Mouse (Mus musculus) hindbrain, postnatal 0 days (tissue): Measurements from ENCODE around the gene Dact3. TPM values are rescaled to one million over a fixed set of nuclear protein-coding genes. Genes with fewer than 3 reads are reported as not detected.

Source experiments
- ATAC-seq: fragments of 200-750 bp; cut with Nextera tagmentation; 2 replicates; pipeline ENCODE4 v1.8.0; 2017; ENCODE audit warnings: mild to moderate bottlenecking, moderate TSS enrichment, moderate library complexity
- DNase-seq: peaks from one replicate; pipeline ENCODE4 v3.0.0-alpha.2; 2015; ENCODE audit warnings: low spot score
- H3K27ac ChIP-seq: fragments of 300-500 bp; sonication (generic); 2 replicates; pipeline ENCODE4 v1.5.1; 2014; ENCODE audit warnings: mild to moderate bottlenecking
- H3K27me3 ChIP-seq: fragments of 300-500 bp; sonication (generic); 2 replicates; pipeline ENCODE4 v1.6.1; 2014; ENCODE audit warnings: low read length, mixed read lengths; ENCODE audit not compliant: insufficient read depth
- H3K36me3 ChIP-seq: fragments of 300-500 bp; sonication (generic); 2 replicates; pipeline ENCODE4 v1.6.1; 2014; ENCODE audit warnings: low read length, mixed read lengths; ENCODE audit not compliant: insufficient read depth
- H3K4me1 ChIP-seq: fragments of 300-500 bp; sonication (generic); 2 replicates; pipeline ENCODE4 v1.6.1; 2014; ENCODE audit warnings: antibody characterized with exemption, low read length, mixed read lengths; ENCODE audit not compliant: insufficient read depth
- H3K4me2 ChIP-seq: fragments of 300-500 bp; sonication (generic); 2 replicates; pipeline ENCODE4 v1.6.1; 2014; ENCODE audit warnings: low read depth, mild to moderate bottlenecking, low read length, moderate library complexity, mixed read lengths
- H3K4me3 ChIP-seq: fragments of 300-500 bp; sonication (generic); 2 replicates; pipeline ENCODE4 v1.5.1; 2014; ENCODE audit warnings: low read length
- H3K9ac ChIP-seq: fragments of 300-500 bp; sonication (generic); replicated peaks from 2 replicates; pipeline ENCODE4 v1.6.1; 2014; ENCODE audit warnings: mild to moderate bottlenecking, low read length, moderate library complexity, mixed read lengths
- H3K9me3 ChIP-seq: fragments of 300-500 bp; sonication (generic); 2 replicates; pipeline ENCODE4 v1.6.1; 2016; ENCODE audit warnings: low read length, mixed read lengths
- CTCF ChIP-seq: IDR thresholded peaks from 2 replicates; pipeline ENCODE4 v1.5.1; 2016; ENCODE audit warnings: antibody characterized with exemption, control low read depth, low read depth
- WGBS: fragments of 180-500 bp; shearing (Covaris S2); extraction: QIAGEN DNeasy Blood & Tissue Kit; methylation state at CpG from one replicate; pipeline ENCODE4 v1.1.7; 2014; 5-methylcytosine and 5-hydroxymethylcytosine counted together
- polyA plus RNA-seq: library from polyadenylated mRNA; unstranded; fragments of >200 nt; fragmentation: Nextera tagmentation; extraction: Ambion mirVana; gene quantifications from 2 replicates; pipeline ENCODE4 v1.2.1, GENCODE M21; 2015
- total RNA-seq: library from RNA; depleted of rRNA; stranded (reverse); fragments of >200 nt; gene quantifications from 2 replicates; pipeline ENCODE4 v1.2.3, GENCODE M21; 2014

Dact3 gene
- total and polyA plus RNA-seq, 2 experiments from 2014 or later: 7.2 to 85.9 TPM

DNA sequence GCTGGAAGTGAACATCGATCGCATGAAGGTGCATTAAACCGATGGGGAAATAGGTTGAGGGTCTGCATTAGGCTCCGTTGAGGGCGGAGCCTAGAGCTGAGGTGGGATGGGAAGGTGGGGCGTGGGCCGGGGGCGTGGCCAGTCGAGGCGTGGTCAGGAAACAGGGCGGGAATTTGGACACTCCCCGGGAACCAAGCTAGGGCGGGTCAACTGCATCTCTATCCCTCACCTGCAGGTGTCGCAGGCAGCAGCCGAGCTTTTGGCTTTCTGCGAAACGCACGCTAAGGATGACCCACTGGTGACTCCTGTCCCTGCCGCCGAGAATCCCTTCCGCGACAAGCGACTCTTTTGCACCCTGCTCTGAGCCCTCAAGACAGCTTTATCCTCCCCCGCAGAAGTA is 19.9 kb downstream of the Dact3 start:
- Histone ChIP-seq H3K27ac (no peak overlapping the region), H3K9ac (0 out of 2 replicates have a peak overlapping the region, but pooled peaks have one; percentile 17), H3K4me1 (peaks cover 4% of the 10 kb centered on the region; the same call in 1 of the 2 replicates), H3K4me2 (peak overlapping the region; percentile 52), H3K36me3 (no peaks in the 10 kb centered on the region), H3K27me3 (no peaks in the 10 kb centered on the region), H3K9me3 (no peaks in the 10 kb centered on the region), H3K4me3 (peak overlapping the region; percentile 18)
- WGBS: under 1% methylated on average over 24 of the region's 24 CpGs
- ATAC-seq (peak; percentile 61), DNase-seq (peak; percentile 82)
- peak; percentile 90 for TF ChIP-seq CTCF

- no peak for TF ChIP-seq CTCF
- Histone ChIP-seq H3K4me2 (peak overlapping the region; percentile 52), H3K9ac (0 out of 2 replicates have a peak overlapping the region, but pooled peaks have one; percentile 17), H3K36me3 (no peaks in the 10 kb centered on the region), H3K4me1 (peaks cover 4% of the 10 kb centered on the region; the same call in 1 of the 2 replicates), H3K27me3 (no peaks in the 10 kb centered on the region), H3K4me3 (peak overlapping the region; percentile 18), H3K9me3 (no peaks in the 10 kb centered on the region), H3K27ac (no peak overlapping the region)
- WGBS: 28% methylated on average over 10 of the region's 10 CpGs
- DNase-seq (no peak), ATAC-seq (no peak)
These were observed 20.4 kb downstream of the Dact3 start for GRCm38 (mm10) chr7:16895511-16895910.

GRCm38 (mm10) chr7:16900526-16900925 is 25.4 kb downstream of the Dact3 start:
- no peaks in the 10 kb centered on the region for H3K36me3 ChIP-seq
- no peak for TF ChIP-seq CTCF
- no peaks in the 10 kb centered on the region for H3K27me3 ChIP-seq
- no peaks in the 10 kb centered on the region for H3K4me1 ChIP-seq
- H3K4me2 ChIP-seq: no peak overlapping the region
- no peak overlapping the region for H3K9ac ChIP-seq
- no peak overlapping the region for H3K27ac ChIP-seq
- no peak overlapping the region for H3K4me3 ChIP-seq
- no peaks in the 10 kb centered on the region for H3K9me3 ChIP-seq
- 19% methylated on average over 5 of the region's 5 CpGs for WGBS
- no peak for DNase-seq
- 0 out of 2 replicates have a peak, but pooled peaks have one; percentile 24 for ATAC-seq

GRCm38 (mm10) chr7:16903439-16903955 is 28.4 kb downstream of the Dact3 start:
- Histone ChIP-seq H3K4me1 (no peaks in the 10 kb centered on the region), H3K9ac (no peak overlapping the region), H3K27ac (no peak overlapping the region), H3K9me3 (no peaks in the 10 kb centered on the region), H3K36me3 (no peaks in the 10 kb centered on the region), H3K4me2 (no peak overlapping the region), H3K4me3 (no peak overlapping the region), H3K27me3 (no peaks in the 10 kb centered on the region)
- TF ChIP-seq CTCF: no peak
- no peak for DNase-seq
- 67% methylated on average over 2 of the region's 2 CpGs for WGBS
- no peak for ATAC-seq

DNA sequence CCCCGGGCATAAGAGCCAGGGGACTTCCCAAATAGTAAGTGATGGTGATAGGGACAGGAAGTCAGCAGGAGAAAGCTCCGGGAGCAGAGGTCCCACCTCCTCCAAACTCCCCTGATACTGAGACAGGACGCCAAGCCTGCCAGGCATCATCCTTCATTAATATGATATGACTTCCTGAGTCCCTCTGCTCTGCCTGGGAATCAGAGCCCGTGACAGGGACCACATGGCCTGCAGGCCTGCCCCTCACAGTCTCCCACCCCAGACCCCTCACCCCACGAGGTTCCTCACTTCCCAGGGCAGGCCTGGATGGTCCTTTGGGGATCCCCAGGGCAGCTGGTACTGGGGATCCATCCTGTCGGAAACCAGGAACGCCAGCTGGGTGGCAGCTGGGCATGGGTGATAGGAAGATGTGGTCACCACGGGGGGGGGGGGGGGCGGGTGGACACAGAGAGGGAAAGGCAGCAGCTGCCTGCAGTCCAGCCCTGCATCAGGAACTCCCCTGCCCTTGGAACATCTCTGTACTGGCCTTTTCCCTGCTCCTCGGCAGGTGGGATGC is 29.1 kb downstream of the Dact3 start:
- ATAC-seq: no peak
- Histone ChIP-seq H3K4me2 (no peak overlapping the region), H3K27ac (no peak overlapping the region), H3K9ac (no peak overlapping the region), H3K4me1 (no peaks in the 10 kb centered on the region), H3K27me3 (no peaks in the 10 kb centered on the region), H3K9me3 (no peaks in the 10 kb centered on the region), H3K4me3 (no peak overlapping the region), H3K36me3 (no peaks in the 10 kb centered on the region)
- TF ChIP-seq CTCF: no peak
- 45% methylated on average over 8 of the region's 10 CpGs for WGBS
- no peak for DNase-seq

DNA sequence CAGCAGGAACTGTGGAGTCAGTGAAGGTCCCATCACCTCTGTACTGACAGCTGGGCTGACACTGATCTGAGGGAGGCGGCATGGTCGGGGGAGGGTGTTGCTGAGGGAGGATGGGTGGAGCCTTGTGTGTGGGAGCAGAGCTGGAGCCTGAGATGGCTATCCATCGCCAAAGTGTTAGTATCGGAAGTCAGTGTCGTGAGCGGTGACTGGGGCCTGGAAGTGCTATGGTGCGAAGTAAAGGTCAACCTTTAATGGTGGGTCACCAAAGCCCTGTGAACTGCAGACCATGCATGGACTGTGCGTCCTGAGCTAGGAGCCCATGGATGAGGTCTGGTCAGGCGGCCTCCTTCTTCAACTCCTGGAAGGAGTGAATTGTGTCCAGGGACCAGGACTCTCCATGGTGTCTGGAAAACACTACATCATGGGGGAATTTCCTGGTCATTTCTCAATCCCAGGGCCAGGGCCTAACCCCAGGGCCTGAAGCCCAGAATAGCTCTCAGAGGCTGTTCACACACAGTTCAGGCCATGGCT is 30.4 kb downstream of the Dact3 start:
- Histone ChIP-seq H3K9me3 (no peaks in the 10 kb centered on the region), H3K4me3 (no peak overlapping the region), H3K4me2 (no peak overlapping the region), H3K36me3 (no peaks in the 10 kb centered on the region), H3K4me1 (no peaks in the 10 kb centered on the region), H3K27ac (no peak overlapping the region), H3K9ac (no peak overlapping the region), H3K27me3 (no peaks in the 10 kb centered on the region)
- WGBS: 60% methylated on average over 9 of the region's 9 CpGs
- DNase-seq: no peak
- no peak for TF ChIP-seq CTCF
- ATAC-seq: no peak

- no peaks in the 10 kb centered on the region for H3K9me3 ChIP-seq
- no peak within 1 kb of the TSS for H3K4me2 ChIP-seq
- DNase-seq (no peak), ATAC-seq (no peak)
- H3K27me3 ChIP-seq: no peaks in the 10 kb centered on the region
- H3K27ac ChIP-seq: no peak within 1 kb of the TSS
- no peaks in the 10 kb centered on the region for H3K36me3 ChIP-seq
- 16% methylated on average over 6 of the region's 6 CpGs for WGBS
- no peak for TF ChIP-seq CTCF
- no peaks in the 10 kb centered on the region for H3K4me1 ChIP-seq
- H3K4me3 ChIP-seq: no peak within 1 kb of the TSS
- no peak within 1 kb of the TSS for H3K9ac ChIP-seq
These were observed 31.2 kb downstream of the Dact3 start, which contains the start of gene Ptgir for GRCm38 (mm10) chr7:16906281-16906680. Gene Ptgir (plus strand): TSS chr7:16906490.
